ENCODE assay signal across 14 mouse cellular contexts in genomic region chr17:30507636-30508576, GRCm38 (mm10).
DNase-seq lines count a peak whose midpoint lies in the region; ATAC-seq and TF ChIP-seq lines count a peak whose summit lies in the region.
"Had no signal": no experiment of that assay in that cellular context is flagged by ENCODE, and none has a peak within 500 bp of the region (broad histone marks: within the 10 kb centered on the region; RNA-seq: fewer than 3 reads in every experiment).

No protein-coding gene starts in this region.

- no peaks in the 10 kb centered on the region for H3K79me2 ChIP-seq in CH12.LX (replicated peaks; ENCODE audit: control insufficient read depth, extremely low read depth, insufficient read depth, poor library complexity, severe bottlenecking)

- peak; percentile 73 for DNase-seq in heart, adult 11 months
- DNase-seq in lung, embryonic 14.5 days: peak; percentile 65
- no peak for DNase-seq in lung, adult 18-20 months
- no peak for DNase-seq in CH12.LX (ENCODE audit: extremely low read depth)
- no peak for DNase-seq in liver, embryonic 11.5 days (ENCODE audit: low spot score)
- DNase-seq in adrenal gland, postnatal 25 days: no peak
- DNase-seq: cerebellum, postnatal 14 days; kidney, adult 8-10 months had no signal

- peaks cover 8% of the 10 kb centered on the region for H3K4me1 ChIP-seq in heart, embryonic 11.5 days (ENCODE audit: control insufficient read depth, insufficient read depth, low read length)
- H3K4me1 ChIP-seq in lung, embryonic 14.5 days (ENCODE audit: insufficient read depth): no peaks in the 10 kb centered on the region
- peaks cover 0 to 30% of the 10 kb centered on the region in 2 experiments; a peak in 3 of 4 replicates for H3K4me1 ChIP-seq in CH12.LX (ENCODE audit: control insufficient read depth in 1 of 2, insufficient read depth in 2 of 2)
- H3K4me1 ChIP-seq in forebrain, embryonic 16.5 days (replicated peaks; ENCODE audit: control insufficient read depth, insufficient read depth, low read length): peaks cover 25% of the 10 kb centered on the region
- H3K4me1 ChIP-seq in liver, embryonic 11.5 days (replicated peaks; ENCODE audit: control insufficient read depth, insufficient read depth, low read length): 0 out of 2 replicates have a peak, but pooled peaks cover 3% of the 10 kb centered on the region

- peak; percentile 40 for TF ChIP-seq RAD21 in CH12.LX (IDR thresholded peaks at IDR 0.05; ENCODE audit: low read depth, low read length)

- no peak overlapping the region for H3K4me2 ChIP-seq in heart, embryonic 11.5 days
- H3K4me2 ChIP-seq in lung, embryonic 14.5 days: no peak overlapping the region
- H3K4me2 ChIP-seq in CH12.LX (ENCODE audit: insufficient read depth, low read depth, poor library complexity, severe bottlenecking): no peak overlapping the region
- H3K4me2 ChIP-seq in forebrain, embryonic 16.5 days (ENCODE audit: low read length): no peak overlapping the region
- no peak overlapping the region for H3K4me2 ChIP-seq in liver, embryonic 11.5 days
- H3K4me2 ChIP-seq: heart, embryonic 15.5 days had no signal

- peak; percentile 31; the same call in 1 of the 2 replicates for TF ChIP-seq CTCF in lung, embryonic 14.5 days (IDR thresholded peaks at IDR 0.05; ENCODE audit: low read depth)
- TF ChIP-seq CTCF in CH12.LX (conservative IDR thresholded peaks at IDR 0.05 in 1 of 2, IDR thresholded peaks at IDR 0.05 in 1 of 2; ENCODE audit: low read depth in 2 of 2, low read length in 2 of 2): peak in 1 of 2 experiments; percentile 34; a peak in 2 of 4 replicates

- no peak overlapping the region for H3K27ac ChIP-seq in heart, embryonic 11.5 days (ENCODE audit: low read depth, low read length)
- H3K27ac ChIP-seq in lung, embryonic 14.5 days (ENCODE audit: low read depth): no peak overlapping the region
- no peak overlapping the region for H3K27ac ChIP-seq in CH12.LX (ENCODE audit: insufficient read depth, low read depth)
- no peak overlapping the region for H3K27ac ChIP-seq in forebrain, embryonic 16.5 days (ENCODE audit: low read length)
- no peak overlapping the region for H3K27ac ChIP-seq in liver, embryonic 11.5 days (ENCODE audit: low read depth, low read length)
- H3K27ac ChIP-seq: heart, embryonic 15.5 days; liver, embryonic 14.5 days; macrophage had no signal

- H3K36me3 ChIP-seq in heart, embryonic 11.5 days (ENCODE audit: control insufficient read depth, insufficient read depth, low read length): 0 out of 2 replicates have a peak, but pooled peaks cover under 1% of the 10 kb centered on the region
- no peaks in the 10 kb centered on the region for H3K36me3 ChIP-seq in lung, embryonic 14.5 days (ENCODE audit: insufficient read depth)
- peaks cover 0 to 32% of the 10 kb centered on the region in 2 experiments for H3K36me3 ChIP-seq in CH12.LX (replicated peaks in 1 of 2; ENCODE audit: control insufficient read depth in 1 of 2, insufficient read depth in 1 of 2, low read length in 1 of 2)
- no peaks in the 10 kb centered on the region for H3K36me3 ChIP-seq in forebrain, embryonic 16.5 days (ENCODE audit: control insufficient read depth, insufficient read depth)
- 0 out of 2 replicates have a peak, but pooled peaks cover 2% of the 10 kb centered on the region for H3K36me3 ChIP-seq in liver, embryonic 11.5 days (ENCODE audit: control insufficient read depth, insufficient read depth, low read length)

- ATAC-seq in heart, embryonic 11.5 days (replicated peaks; ENCODE audit: insufficient number of reproducible peaks, low FRiP score, low TSS enrichment): no peak
- ATAC-seq in lung, embryonic 14.5 days (ENCODE audit: insufficient read depth): no peak
- 0 out of 2 replicates have a peak, but pooled peaks have one; percentile 36 for ATAC-seq in forebrain, embryonic 16.5 days
- no peak for ATAC-seq in liver, embryonic 11.5 days (replicated peaks; ENCODE audit: low FRiP score)

- no peak overlapping the region for H3K9ac ChIP-seq in heart, embryonic 11.5 days (ENCODE audit: low read depth, low read length)
- no peak overlapping the region for H3K9ac ChIP-seq in lung, embryonic 14.5 days
- no peak overlapping the region for H3K9ac ChIP-seq in CH12.LX (ENCODE audit: insufficient read depth, low read depth)
- H3K9ac ChIP-seq in forebrain, embryonic 16.5 days (replicated peaks; ENCODE audit: low read depth, low read length): no peak overlapping the region; the same call in 1 of the 2 replicates
- H3K9ac ChIP-seq in liver, embryonic 11.5 days (ENCODE audit: low read depth, low read length): no peak overlapping the region
- H3K9ac ChIP-seq: heart, embryonic 15.5 days; liver, embryonic 14.5 days had no signal

- dilution Hi-C loops in CH12.LX (cut with MboI; ENCODE audit: extremely low pct_ligation_motif_present, extremely low pct_unique_long_range_greater_than_20kb, low sequenced_read_pairs): no loop called here

- in situ Hi-C loops in CH12.LX (cut with MboI; ENCODE audit: low pct_ligation_motif_present, low pct_unique_long_range_greater_than_20kb, low sequenced_read_pairs): no loop called here

- no peak overlapping the region for H3K4me3 ChIP-seq in heart, embryonic 11.5 days (ENCODE audit: low read depth, low read length)
- no peak overlapping the region for H3K4me3 ChIP-seq in lung, embryonic 14.5 days (ENCODE audit: low read depth, low read length)
- no peak overlapping the region for H3K4me3 ChIP-seq in CH12.LX (replicated peaks in 1 of 3; ENCODE audit: low read depth in 2 of 3, low read length in 2 of 3, poor library complexity in 1 of 3)
- H3K4me3 ChIP-seq in forebrain, embryonic 16.5 days (replicated peaks; ENCODE audit: low read length): no peak overlapping the region
- H3K4me3 ChIP-seq in liver, embryonic 11.5 days (ENCODE audit: low read depth, low read length): no peak overlapping the region
- H3K4me3 ChIP-seq: heart, embryonic 15.5 days had no signal

- 76% methylated on average over 9 of the region's 9 CpGs for WGBS in heart, embryonic 11.5 days (ENCODE audit: insufficient replicate concordance)
- 67% methylated on average over 9 of the region's 9 CpGs for WGBS in lung, embryonic 14.5 days
- WGBS in forebrain, embryonic 16.5 days: 55% methylated on average over 9 of the region's 9 CpGs
- WGBS in liver, embryonic 11.5 days: 78% methylated on average over 9 of the region's 9 CpGs

- TF ChIP-seq EP300 in CH12.LX (IDR thresholded peaks at IDR 0.05; ENCODE audit: low read length): no peak

- no peaks in the 10 kb centered on the region for H3K9me3 ChIP-seq in heart, embryonic 11.5 days (replicated peaks; ENCODE audit: control insufficient read depth, low read length)
- H3K9me3 ChIP-seq in lung, embryonic 14.5 days (ENCODE audit: low read depth, low read length): no peaks in the 10 kb centered on the region
- H3K9me3 ChIP-seq in CH12.LX (replicated peaks; ENCODE audit: low read length): no peaks in the 10 kb centered on the region
- no peaks in the 10 kb centered on the region for H3K9me3 ChIP-seq in forebrain, embryonic 16.5 days (ENCODE audit: control insufficient read depth, low read length)
- no peaks in the 10 kb centered on the region for H3K9me3 ChIP-seq in liver, embryonic 11.5 days (ENCODE audit: control insufficient read depth, low read length)
- H3K9me3 ChIP-seq: G1E; heart, embryonic 15.5 days had no signal

- H3K27me3 ChIP-seq in heart, embryonic 11.5 days (ENCODE audit: control insufficient read depth, insufficient read depth, low read length): no peaks in the 10 kb centered on the region
- peaks cover 3% of the 10 kb centered on the region; the same call in 1 of the 2 replicates for H3K27me3 ChIP-seq in lung, embryonic 14.5 days (ENCODE audit: insufficient read depth, low read length)
- H3K27me3 ChIP-seq in CH12.LX (replicated peaks): no peaks in the 10 kb centered on the region
- no peaks in the 10 kb centered on the region for H3K27me3 ChIP-seq in forebrain, embryonic 16.5 days (replicated peaks; ENCODE audit: control insufficient read depth, insufficient read depth, low read length)
- no peaks in the 10 kb centered on the region for H3K27me3 ChIP-seq in liver, embryonic 11.5 days (replicated peaks; ENCODE audit: control insufficient read depth, insufficient read depth, low read length)
- H3K27me3 ChIP-seq: heart, embryonic 15.5 days had no signal

- no peak for TF ChIP-seq POLR2A in CH12.LX (IDR thresholded peaks at IDR 0.05; ENCODE audit: low read depth, low read length)

TF ChIP-seq in CH12.LX, 34 proteins besides CTCF, POLR2A, EP300 and RAD21:
- TF ChIP-seq ZMIZ1 (IDR thresholded peaks at IDR 0.05; ENCODE audit: low read depth, low read length): no peak
- no peak for TF ChIP-seq ZC3H11A (IDR thresholded peaks at IDR 0.05; ENCODE audit: low read depth, low read length)
- no peak for TF ChIP-seq UBTF (IDR thresholded peaks at IDR 0.05; ENCODE audit: low read depth, low read length)
- no peak for TF ChIP-seq ELF1 (IDR thresholded peaks at IDR 0.05; ENCODE audit: low read depth, low read length)
- no peak for TF ChIP-seq ZNF384 (IDR thresholded peaks at IDR 0.05; ENCODE audit: low read depth, low read length)
- TF ChIP-seq ZKSCAN1 (IDR thresholded peaks at IDR 0.05; ENCODE audit: borderline replicate concordance, low read depth, low read length): no peak
- no peak for TF ChIP-seq MAX (IDR thresholded peaks at IDR 0.05; ENCODE audit: low read length)
- no peak for TF ChIP-seq SMC3 (IDR thresholded peaks at IDR 0.05; ENCODE audit: low read depth, low read length)
- no peak for TF ChIP-seq GABPA (IDR thresholded peaks at IDR 0.05; ENCODE audit: insufficient replicate concordance, low read depth, low read length)
- TF ChIP-seq BHLHE40 (IDR thresholded peaks at IDR 0.05; ENCODE audit: low read depth, low read length): no peak
- no peak for TF ChIP-seq TBP (conservative IDR thresholded peaks at IDR 0.05; ENCODE audit: low read depth, low read length)
- no peak for TF ChIP-seq JUN (IDR thresholded peaks at IDR 0.05; ENCODE audit: insufficient read depth, low read depth, low read length)
- no peak for TF ChIP-seq CHD2 (IDR thresholded peaks at IDR 0.05; ENCODE audit: low read length)
- TF ChIP-seq HCFC1 (IDR thresholded peaks at IDR 0.05; ENCODE audit: low read depth, low read length): no peak
- TF ChIP-seq PAX5 (IDR thresholded peaks at IDR 0.05; ENCODE audit: low read length): no peak

Comparison
In these comparisons a context has a peak if more than half of its experiments do, and no peak if none do; other contexts are left out.
1. DNase-seq: peak in heart, adult 11 months (single experiment) and lung, embryonic 14.5 days (single experiment); none in lung, adult 18-20 months (0 of 2), CH12.LX (single experiment), liver, embryonic 11.5 days (single experiment) and adrenal gland, postnatal 25 days (single experiment).